Mouse (Mus musculus) T-cell, adult 2 months (primary cell): ENCODE measurements around the gene Mid1ip1.

ENCODE experiments used
- DNase-seq: peaks from one replicate; pipeline ENCODE4 v3.0.0; 2022; ENCODE audit warnings: low spot score

Mid1ip1 gene

DNA sequence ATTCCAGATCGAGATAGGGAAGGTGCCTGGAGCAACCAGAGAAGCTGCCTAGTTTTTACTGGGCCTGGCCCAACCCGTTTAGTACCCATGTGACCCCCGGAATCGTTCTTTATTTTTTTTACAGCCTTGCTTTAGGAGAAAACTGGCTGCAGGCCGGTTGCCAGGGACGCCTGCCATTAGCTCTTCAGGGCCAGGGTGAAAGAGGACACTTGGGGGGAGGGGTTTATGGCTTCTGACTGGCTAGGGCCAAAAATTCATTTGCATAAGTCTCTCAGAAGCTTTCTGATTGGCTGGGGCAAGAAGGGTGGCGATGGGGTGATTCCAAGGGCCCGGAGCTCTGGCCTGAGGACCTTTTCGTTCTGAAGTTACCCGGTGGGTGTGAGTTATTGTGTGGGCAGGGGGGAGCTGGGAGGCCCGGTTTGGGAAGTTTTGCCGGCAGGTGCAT, at the start of gene Mid1ip1:
Gene Mid1ip1, plus strand, starts transcription at position 318 of the 445 bp plus-strand sequence.
- DNase-seq = peak; percentile 18

DNA sequence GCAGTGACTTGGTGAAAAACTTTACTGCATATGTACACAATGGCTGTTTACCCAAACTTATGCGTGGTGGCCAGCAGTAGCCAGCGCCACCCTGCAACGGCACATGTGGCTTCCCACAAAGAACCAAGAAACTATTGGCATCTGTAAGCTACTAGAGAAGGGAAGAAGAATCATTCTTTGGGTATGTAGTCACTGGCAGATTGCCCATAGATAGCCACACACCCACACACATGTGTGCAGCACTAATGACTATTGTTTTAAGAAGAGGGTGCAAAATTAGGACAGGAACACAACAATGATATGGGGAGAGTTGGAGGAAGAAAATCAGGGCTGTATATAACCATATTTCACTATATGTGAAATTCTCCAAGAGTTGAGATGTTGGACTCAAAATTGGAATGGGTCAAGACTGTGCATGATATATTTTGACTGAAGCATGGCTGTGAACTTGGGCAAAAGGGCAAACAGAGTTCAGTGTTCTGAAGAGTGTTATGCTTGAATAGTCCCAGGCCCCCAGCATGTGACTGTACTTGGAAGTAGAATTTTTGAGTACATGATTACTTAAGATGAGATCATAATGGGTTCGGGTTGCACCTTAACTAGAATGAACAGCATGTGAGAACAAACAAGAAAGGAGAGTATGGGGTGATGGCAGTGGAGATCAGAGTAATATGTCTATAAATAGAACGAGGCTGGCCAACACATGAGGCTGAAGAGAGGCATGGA, 20.2 kb upstream of the Mid1ip1 start:
- no peak for DNase-seq

DNA sequence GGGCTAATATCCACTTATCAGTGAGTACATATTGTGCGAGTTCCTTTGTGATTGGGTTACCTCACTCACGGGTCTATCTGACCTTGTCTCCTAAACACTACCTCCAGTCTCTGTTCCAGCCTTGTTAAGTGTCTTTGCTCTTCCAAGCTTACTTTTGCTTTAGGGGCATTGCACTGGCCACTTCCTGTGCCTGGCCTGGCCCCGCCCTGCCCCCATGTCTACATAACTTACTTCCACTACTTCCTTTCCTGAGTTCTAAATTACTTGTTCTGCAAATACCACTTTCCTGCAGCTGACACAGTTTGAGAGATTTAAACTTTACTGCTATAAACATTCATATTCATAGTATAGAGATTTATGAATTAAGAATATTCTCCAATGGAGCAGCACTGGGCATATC, 8.1 kb upstream of the Mid1ip1 start:
- DNase-seq = no peak

DNA sequence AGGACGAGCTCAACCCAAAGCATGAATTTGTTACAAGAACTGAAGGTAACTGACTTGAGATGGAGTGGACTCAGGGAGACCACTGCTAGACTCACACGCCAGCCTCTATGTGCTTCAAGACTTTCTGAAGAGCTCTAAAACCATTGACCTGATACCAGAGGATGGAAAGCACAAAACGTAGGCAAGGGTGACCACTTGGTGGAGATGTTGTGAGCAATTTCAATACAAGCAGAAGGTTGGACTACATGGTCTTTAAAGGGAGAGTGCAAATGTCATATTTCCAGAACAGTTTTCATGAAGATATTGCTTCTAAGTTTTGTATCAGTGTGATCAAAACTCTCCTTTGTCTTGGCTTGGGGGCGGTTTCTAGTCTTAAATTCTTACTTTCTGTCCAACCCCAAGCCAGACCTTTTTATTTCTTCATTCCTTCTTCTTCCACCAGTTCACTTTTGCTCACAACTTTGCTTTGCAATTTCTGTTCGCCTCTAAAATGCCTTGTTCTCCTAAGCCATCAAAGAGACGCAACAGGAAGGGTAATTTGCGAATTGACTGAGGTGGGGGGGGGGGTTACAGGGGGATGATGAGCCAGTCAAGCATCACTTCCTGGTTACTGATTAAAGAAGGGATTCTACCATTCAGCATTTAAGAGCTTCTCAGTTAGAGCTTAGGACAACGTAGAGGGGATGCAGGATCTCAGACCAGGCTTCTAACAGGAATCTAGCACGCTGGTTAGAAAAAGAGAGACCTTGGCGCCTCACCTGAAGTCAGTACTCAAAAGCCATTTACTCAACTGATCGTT, 775 bp upstream of the Mid1ip1 start:
- DNase-seq = peak; percentile 0

DNA sequence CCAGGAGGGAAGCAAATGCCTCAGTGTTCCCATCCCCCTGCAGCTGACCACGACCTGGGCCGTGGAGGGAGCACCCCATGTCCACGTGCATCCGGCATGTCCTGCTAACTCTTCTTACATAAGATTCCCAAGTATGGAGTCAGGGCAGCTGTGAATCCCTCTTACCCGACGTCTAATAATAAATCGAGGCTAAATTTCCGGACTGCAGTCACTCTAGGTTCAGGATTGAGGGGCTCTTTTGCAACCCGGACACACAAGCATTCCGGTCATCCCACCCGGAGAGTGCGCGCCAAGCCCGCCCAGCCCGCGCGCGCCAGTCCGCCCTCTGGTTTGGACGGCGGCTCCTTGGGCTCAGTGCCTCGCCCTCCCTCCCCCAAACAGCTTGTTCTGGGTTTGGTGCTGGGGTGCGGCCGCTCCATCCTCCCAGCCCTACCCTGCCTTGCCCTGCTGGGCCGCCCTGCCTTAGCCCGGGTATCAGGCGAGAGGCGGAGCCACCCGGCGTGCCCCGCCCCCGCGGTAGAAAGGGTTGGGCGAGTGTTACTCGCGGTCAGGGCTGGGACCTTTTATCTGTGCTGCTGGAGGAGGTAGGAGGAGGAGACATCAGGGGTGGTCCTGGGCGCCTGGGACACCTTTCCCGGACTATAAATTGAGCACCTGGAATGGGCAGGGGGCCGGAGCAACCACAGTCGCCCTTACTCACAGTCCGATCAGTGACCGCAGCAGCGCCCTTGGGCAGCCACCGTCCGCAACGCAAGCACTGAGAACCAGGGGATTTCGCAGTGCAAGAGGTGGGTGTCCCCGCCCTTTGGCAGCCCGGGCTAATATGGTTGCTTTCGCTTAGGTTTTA, 2.3 kb downstream of the Mid1ip1 start:
- DNase-seq = peak; percentile 82

DNA sequence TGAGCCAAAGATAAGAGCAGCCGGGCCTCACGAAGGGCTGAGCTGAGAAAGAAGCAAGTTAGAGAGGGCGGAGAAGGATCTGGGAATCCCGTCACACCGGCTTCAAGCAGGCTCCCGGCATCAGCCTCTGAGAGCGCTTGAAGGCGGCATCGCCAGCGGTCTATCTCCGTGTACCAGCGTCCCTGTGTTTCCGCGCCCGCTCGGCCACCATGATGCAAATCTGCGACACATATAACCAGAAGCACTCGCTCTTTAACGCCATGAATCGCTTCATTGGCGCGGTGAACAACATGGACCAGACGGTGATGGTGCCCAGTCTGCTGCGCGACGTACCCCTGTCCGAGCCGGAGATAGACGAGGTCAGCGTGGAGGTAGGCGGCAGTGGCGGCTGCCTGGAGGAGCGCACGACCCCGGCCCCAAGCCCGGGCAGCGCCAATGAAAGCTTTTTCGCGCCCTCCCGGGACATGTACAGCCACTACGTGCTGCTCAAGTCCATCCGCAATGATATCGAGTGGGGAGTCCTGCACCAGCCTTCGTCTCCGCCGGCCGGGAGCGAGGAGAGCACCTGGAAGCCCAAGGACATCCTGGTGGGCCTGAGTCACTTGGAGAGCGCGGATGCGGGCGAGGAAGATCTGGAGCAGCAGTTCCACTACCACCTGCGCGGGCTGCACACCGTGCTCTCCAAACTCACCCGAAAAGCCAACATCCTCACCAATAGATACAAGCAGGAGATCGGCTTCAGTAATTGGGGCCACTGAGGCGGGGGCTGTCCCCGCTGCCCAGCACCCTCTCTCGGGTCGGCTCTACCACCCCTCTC, 3.4 kb downstream of the Mid1ip1 start:
- DNase-seq = peak; percentile 4

DNA sequence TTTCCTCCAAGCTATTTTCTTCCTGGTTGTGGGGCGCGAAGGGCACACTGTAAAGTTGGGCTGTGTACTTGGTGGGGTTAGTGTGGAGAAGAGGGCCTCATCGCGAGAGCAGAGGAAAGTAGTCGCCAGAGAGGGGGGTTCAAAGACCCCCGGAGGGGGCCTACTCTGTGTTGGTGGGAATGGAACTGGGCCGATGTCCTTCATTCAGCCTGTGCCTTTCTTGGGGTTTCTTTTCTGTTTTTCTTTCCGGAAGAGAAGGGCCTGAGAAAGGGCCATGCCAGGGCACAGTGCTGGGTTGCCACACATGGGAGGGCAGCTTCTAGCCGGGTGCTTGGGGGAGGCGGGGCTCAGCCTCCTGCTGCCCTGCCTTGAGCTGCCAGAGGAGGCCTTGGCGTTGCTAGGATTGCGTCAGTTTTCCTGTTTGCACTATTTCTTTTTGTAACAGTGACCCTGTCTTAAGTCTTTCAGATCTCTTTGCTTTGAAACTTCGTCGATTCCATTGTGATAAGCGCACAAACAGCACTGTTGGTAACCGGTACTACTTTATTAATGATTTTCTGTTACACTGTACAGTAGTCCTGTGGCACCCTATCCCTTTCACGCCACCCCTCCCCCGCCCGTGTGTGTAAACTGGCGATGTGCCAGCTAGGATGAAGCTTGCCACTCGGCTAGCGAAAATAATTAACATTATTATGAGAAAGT, 4.2 kb downstream of the Mid1ip1 start:
- DNase-seq = peak; percentile 67

DNA sequence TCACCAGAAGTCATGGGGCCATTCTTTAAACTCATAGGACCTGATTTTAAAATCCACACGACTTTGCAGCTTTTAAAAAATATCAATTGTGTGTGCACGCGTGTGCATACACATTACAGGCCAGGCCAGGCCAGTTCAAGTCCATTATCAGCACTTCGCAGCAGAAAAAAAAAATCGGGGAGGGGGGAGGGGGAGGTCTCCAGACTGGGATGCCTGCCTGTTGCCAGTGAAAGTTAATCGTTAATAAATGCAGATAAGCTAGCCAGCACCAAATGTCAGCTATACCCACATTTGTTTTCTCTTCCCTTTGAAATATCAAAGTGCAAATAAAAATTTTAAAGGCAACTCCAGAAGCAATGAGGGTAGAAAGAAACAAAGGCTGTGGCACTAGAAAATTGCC, 5.6 kb downstream of the Mid1ip1 start:
- DNase-seq = no peak

DNA sequence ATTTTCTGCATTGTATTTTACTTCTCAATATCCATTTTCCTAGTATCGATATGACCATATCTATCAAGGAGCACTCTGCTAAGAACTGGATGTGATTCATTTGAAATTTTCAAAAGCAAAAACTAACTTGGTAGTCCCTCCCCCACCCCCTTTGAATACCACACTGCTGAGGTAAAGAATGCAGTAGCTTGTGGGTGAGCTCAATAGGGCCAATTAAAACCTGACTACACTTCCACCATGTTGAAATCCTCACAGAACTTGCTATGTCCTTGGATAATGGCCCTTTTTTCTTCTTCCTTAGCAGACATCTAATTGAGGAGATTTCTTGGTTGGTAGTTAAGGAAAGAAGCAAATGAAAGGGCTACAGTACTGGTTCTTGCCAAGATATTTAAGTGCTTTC, 9.8 kb downstream of the Mid1ip1 start:
- DNase-seq = no peak

DNA sequence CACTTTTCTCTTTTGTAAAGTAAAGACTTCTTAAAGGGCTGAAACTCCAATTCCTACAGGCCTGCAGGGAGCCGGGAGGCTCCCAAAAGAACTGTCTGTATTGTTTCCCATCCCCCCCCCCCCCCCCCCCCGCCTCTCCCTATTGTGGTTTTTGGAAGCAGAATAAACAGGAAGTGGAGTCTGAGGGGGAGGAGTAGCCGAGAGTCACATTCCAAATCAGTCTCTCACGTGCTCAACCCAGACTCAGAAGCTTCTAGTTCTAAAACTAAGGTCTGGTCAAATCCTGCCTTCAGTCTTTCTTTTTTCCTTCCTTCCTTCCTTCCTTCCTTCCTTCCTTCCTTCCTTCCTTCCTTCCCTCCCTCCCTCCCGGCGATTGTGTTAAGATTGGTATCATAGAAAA, 14.7 kb downstream of the Mid1ip1 start:
- DNase-seq = no peak

DNA sequence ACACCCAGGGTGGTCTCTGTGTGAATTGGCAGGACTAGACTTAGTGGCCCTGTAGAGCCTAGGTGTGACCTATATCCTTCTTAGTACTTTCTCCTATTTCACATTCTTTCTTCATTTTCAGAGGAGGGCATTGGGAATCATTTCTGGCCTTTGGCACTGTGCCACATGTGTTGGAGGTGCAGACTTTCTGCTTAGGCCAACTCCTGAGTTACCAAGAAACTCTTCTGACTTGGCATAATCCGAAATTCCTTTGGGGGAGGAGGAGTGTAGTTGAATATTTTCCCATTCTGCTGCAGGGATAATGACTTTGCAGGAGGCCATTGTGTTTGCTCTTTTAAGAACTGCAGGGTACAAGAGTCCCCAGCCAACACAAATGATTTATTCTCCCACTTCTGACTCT, 19.6 kb downstream of the Mid1ip1 start:
- no peak for DNase-seq

DNA sequence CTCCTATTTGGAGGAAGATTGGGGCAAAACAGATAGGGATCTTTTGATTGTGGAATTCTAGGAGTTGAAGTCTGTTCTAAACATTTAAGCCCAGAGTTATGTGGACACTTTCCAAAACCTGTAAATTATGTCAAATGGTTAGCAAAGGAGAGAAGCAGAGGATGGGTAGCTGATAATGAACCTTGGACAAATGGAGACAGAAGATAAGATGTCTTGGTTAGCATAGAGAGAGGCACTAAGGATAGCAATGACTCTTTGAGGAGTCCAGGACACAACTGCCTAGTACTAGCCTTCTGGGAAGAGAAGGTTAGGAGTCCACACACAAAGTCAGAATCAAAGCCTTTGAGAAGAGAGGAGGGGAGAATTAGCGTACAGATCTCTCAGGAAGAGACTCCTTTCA, 20.1 kb downstream of the Mid1ip1 start:
- no peak for DNase-seq

DNA sequence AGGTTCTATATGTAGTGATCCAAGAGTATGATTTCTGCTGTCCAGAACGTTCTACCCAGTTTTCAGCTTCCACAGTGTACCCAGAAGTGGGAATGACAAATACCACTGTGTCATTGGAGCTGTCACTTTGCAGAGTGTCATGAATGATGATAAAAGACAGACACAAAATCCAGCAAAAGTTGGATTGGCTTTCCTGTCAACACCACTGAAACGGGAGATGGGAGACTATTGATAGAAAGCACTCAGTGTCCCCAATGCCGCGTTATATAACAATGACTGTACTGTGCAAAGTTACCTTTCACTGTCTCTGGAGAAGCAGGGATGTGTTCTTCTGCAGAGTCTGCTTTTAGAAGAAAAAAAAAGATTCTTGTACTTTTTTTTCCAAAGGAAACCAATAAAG, 44.1 kb downstream of the Mid1ip1 start:
- no peak for DNase-seq

DNA sequence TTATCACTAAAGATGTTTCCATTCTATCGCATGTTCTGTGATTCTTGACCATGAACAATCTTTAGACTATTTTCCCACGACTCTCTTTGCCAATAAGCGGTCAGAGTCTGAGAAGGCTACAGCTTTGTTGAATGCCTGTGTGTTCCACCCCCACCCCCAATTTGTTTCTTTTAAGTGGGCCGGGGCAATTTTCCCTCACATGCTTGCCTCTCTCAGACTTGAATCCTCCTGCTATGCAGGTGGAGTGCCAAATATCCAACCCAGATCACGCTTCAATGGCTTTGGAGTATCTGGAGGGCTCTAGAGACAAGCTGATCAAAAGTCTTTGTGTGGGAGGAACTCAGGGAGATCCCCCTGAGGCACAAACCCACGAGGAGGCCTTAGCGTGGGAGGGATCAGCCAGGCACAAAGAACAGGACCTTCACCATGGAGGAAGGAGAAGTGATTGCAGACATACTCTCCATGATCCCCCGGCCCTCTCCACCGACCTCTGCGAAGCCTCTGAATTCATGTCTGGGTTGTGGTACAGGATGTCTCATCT, 48.7 kb downstream of the Mid1ip1 start:
- DNase-seq = no peak
